Mouse (Mus musculus) liver, embryonic 14.5 days (tissue): ENCODE measurements at regions not wholly inside any gene's neighbourhood (a gene's known extent, or its start where the extent isn't known, plus 50 kb on each side); places are given as distances from the start of the nearest gene placed in this dataset.

Experiments
- ATAC-seq: fragments of 200-750 bp; cut with Nextera tagmentation; 2 replicates; pipeline ENCODE4 v1.8.0; 2017; ENCODE audit warnings: moderate number of reproducible peaks, mild to moderate bottlenecking, moderate library complexity; ENCODE audit not compliant: insufficient read depth
- DNase-seq, 3 experiments: peaks; one replicate each; pipeline ENCODE4 v3.0.0-alpha.2; 2012 to 2013; ENCODE audit warnings: low read depth in 3 of 3, low spot score in 3 of 3
- H3K27ac ChIP-seq: fragments of 300-500 bp; sonication (generic); 2 replicates; pipeline ENCODE4 v1.5.1; 2014; ENCODE audit warnings: moderate library complexity, mild to moderate bottlenecking, control low read depth, inconsistent platforms
- H3K27me3 ChIP-seq: fragments of 300-500 bp; sonication (generic); 2 replicates; pipeline ENCODE4 v1.6.1; 2014; ENCODE audit warnings: mild to moderate bottlenecking, low read length, moderate library complexity; ENCODE audit not compliant: control insufficient read depth, insufficient read depth
- H3K36me3 ChIP-seq: fragments of 300-500 bp; sonication (generic); replicated peaks from 2 replicates; pipeline ENCODE4 v1.6.1; 2014; ENCODE audit warnings: low read depth; ENCODE audit not compliant: control insufficient read depth, insufficient read depth
- H3K4me1 ChIP-seq, 2 experiments: fragments of 200-500 bp in 1 of 2; fragments of 300-500 bp in 1 of 2; sonication (generic) in 1 of 2; replicated peaks; 2 replicates each; pipeline ENCODE4 v1.6.1; 2012 to 2014; ENCODE audit warnings: antibody characterized with exemption in 1 of 2, inconsistent platforms in 1 of 2, low read length in 1 of 2; ENCODE audit not compliant: control insufficient read depth in 2 of 2, insufficient read depth in 2 of 2
- H3K4me2 ChIP-seq: fragments of 300-500 bp; sonication (generic); 2 replicates; pipeline ENCODE4 v1.6.1; 2014; ENCODE audit warnings: low read depth, mild to moderate bottlenecking, control low read depth, moderate library complexity
- H3K4me3 ChIP-seq, 2 experiments: fragments of 200-500 bp in 1 of 2; fragments of 300-500 bp in 1 of 2; sonication (generic) in 1 of 2; 2 replicates each; pipeline ENCODE4 v1.5.1; 2012 to 2014; ENCODE audit warnings: low read depth in 2 of 2, low read length in 2 of 2, mild to moderate bottlenecking in 2 of 2, control low read depth in 1 of 2, inconsistent platforms in 1 of 2, moderate library complexity in 1 of 2; ENCODE audit not compliant: insufficient read depth in 1 of 2
- H3K9ac ChIP-seq: fragments of 300-500 bp; sonication (generic); replicated peaks from 2 replicates; pipeline ENCODE4 v1.6.1; 2014; ENCODE audit warnings: mild to moderate bottlenecking, control low read depth, moderate library complexity
- H3K9me3 ChIP-seq: fragments of 300-500 bp; sonication (generic); 2 replicates; pipeline ENCODE4 v1.6.1; 2016; ENCODE audit warnings: low read length, mixed read lengths; ENCODE audit not compliant: control insufficient read depth
- CTCF ChIP-seq: IDR thresholded peaks from 2 replicates; pipeline ENCODE4 v1.5.1; 2016; ENCODE audit warnings: antibody characterized with exemption, low read depth, control low read depth
- EP300 ChIP-seq: IDR thresholded peaks from 2 replicates; pipeline ENCODE4 v1.6.1; 2016; ENCODE audit warnings: antibody characterized with exemption, low read depth
- WGBS: fragments of 180-500 bp; shearing (Covaris S2); extraction: QIAGEN DNeasy Blood & Tissue Kit; methylation state at CpG from one replicate; pipeline ENCODE4 v1.1.7; 2014; ENCODE audit not compliant: insufficient replicate concordance; 5-methylcytosine and 5-hydroxymethylcytosine counted together

GRCm38 (mm10) chr4:114665684-114666083 lies 155.8 kb upstream of the Gm12830 start:
- no peak overlapping the region for H3K27ac ChIP-seq
- peak overlapping the region; percentile 52 for H3K4me2 ChIP-seq
- peak in 2 of 3 experiments; percentile 30 to 47 for DNase-seq
- peaks cover 0 to 30% of the 10 kb centered on the region in 2 experiments; a peak in 3 of 4 replicates for H3K4me1 ChIP-seq
- H3K9ac ChIP-seq = no peak overlapping the region
- H3K4me3 ChIP-seq = peak overlapping the region; percentile 13 to 29; a peak in 2 of 4 replicates
- WGBS = 6% methylated on average over 14 of the region's 14 CpGs
- H3K36me3 ChIP-seq = no peaks in the 10 kb centered on the region
- H3K9me3 ChIP-seq = no peaks in the 10 kb centered on the region
- ATAC-seq = peak; percentile 57
- TF ChIP-seq CTCF (peak; percentile 94), EP300 (no peak)
- peaks cover 6% of the 10 kb centered on the region; the same call in 1 of the 2 replicates for H3K27me3 ChIP-seq

- H3K9me3 ChIP-seq = no peaks in the 10 kb centered on the region
- ATAC-seq (peak; percentile 31; the same call in 1 of the 2 replicates), DNase-seq (no peak)
- TF ChIP-seq EP300 (no peak), CTCF (no peak)
- H3K27me3 ChIP-seq = peaks cover 6% of the 10 kb centered on the region; the same call in 1 of the 2 replicates
- H3K4me1 ChIP-seq = peaks cover 0 to 30% of the 10 kb centered on the region in 2 experiments; a peak in 3 of 4 replicates
- H3K36me3 ChIP-seq = no peaks in the 10 kb centered on the region
- peak overlapping the region in 1 of 2 experiments; percentile 1; a peak in 1 of 4 replicates for H3K4me3 ChIP-seq
- WGBS = 14% methylated on average over 41 of the region's 41 CpGs
- no peak overlapping the region for H3K27ac ChIP-seq
- no peak overlapping the region for H3K9ac ChIP-seq
- peak overlapping the region; percentile 52 for H3K4me2 ChIP-seq
Measured at GRCm38 (mm10) chr4:114666238-114666978, 155.1 kb upstream of the Gm12830 start.

- Histone ChIP-seq H3K4me2 (peak overlapping the region; percentile 52), H3K4me3 (no peak overlapping the region), H3K27me3 (peaks cover 6% of the 10 kb centered on the region; the same call in 1 of the 2 replicates), H3K27ac (no peak overlapping the region), H3K9ac (no peak overlapping the region), H3K36me3 (no peaks in the 10 kb centered on the region), H3K9me3 (no peaks in the 10 kb centered on the region), H3K4me1 (peaks cover 0 to 30% of the 10 kb centered on the region in 2 experiments; a peak in 3 of 4 replicates)
- 27% methylated on average over 12 of the region's 13 CpGs for WGBS
- ATAC-seq = no peak
- no peak for DNase-seq
- TF ChIP-seq EP300 = no peak
- TF ChIP-seq CTCF = peak; percentile 48
Measured at GRCm38 (mm10) chr4:114666979-114667328, 154.6 kb upstream of the Gm12830 start.

GRCm38 (mm10) chr4:114672096-114672720 lies 149.3 kb upstream of the Gm12830 start:
- Histone ChIP-seq H3K4me1 (no peaks in the 10 kb centered on the region), H3K9ac (no peak overlapping the region), H3K4me2 (no peak overlapping the region), H3K4me3 (no peak overlapping the region), H3K36me3 (no peaks in the 10 kb centered on the region), H3K9me3 (no peaks in the 10 kb centered on the region), H3K27me3 (peaks cover 3% of the 10 kb centered on the region; the same call in 1 of the 2 replicates), H3K27ac (no peak overlapping the region)
- DNase-seq (no peak), ATAC-seq (no peak)
- 38% methylated on average over 5 of the region's 5 CpGs for WGBS
- TF ChIP-seq EP300 = no peak
- no peak for TF ChIP-seq CTCF
